Mouse (Mus musculus): Measurements from ENCODE around the gene Clcn1. TPM values are rescaled to one million over a fixed set of nuclear protein-coding genes. Genes with fewer than 3 reads are reported as not detected.

The Clcn1 gene
- 0.21 TPM in 1 of 2 replicates, not detected in the other for total RNA-seq (2021)
- long read RNA-seq, result 0 reads

- DNase-seq, result no peak
These were observed at the start of gene Clcn1 for GRCm38 (mm10) chr6:42286448-42286847. TSS of gene Clcn1 (plus strand) at chr6:42286685.

DNA sequence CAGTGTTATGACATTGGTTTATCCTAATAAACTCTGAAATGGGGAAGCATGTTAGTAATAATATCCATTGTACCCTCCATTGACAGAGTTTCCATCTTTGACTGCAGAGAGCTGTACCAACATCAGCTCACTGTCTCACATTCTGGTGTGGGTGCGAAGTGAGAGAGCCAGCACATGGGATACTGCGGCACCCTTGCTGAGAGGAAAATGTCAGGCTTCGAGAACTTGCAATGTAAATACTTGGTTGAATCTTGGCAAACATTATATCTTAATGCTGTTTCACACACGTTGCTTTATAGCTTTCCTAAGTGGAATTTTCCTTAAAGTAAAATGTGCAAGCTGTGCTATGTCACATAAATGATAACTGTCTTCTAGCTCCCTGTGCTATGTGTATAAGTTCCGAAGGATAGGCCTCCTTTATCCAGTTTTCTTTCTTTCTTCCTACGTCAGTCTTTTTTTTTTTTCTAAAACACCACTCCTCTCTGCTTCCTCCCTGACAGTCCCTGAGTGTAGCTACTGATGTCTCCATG, 49.1 kb upstream of the Clcn1 start:
- DNase-seq, result no peak

DNA sequence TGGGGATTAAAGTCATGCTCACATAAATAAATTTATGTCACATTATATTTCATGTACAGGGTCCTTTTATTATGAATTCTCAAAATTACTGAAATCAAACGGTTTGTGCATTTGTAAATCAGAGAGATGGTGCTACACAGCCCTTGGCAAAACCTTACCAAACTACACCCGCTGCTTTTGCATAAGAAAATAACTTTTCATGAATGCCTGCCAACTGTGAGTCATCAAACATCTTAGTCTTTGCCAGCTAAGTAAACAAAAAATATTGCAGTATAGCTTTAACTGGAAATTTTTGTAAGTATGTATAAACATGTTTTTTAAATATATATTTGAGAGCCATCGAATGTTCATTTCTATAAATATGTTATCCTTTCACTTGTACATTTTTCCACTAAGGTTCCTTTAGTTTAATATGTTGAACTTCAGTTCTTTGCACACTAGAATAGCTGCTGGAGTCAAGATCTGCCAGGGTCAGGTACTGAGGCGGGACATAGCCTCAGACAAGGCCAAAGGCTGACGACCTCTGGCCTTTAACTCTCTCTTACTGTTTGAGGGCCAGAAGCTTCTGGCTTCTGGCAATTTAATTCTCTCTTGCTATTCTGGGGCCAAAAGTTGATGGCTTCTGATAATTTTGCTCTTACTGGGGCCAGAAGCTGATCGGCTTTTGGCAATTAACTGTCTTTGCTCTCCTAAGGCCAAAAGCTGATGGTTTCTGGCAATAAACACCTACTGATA, 45.0 kb upstream of the Clcn1 start:
- DNase-seq, result no peak

DNA sequence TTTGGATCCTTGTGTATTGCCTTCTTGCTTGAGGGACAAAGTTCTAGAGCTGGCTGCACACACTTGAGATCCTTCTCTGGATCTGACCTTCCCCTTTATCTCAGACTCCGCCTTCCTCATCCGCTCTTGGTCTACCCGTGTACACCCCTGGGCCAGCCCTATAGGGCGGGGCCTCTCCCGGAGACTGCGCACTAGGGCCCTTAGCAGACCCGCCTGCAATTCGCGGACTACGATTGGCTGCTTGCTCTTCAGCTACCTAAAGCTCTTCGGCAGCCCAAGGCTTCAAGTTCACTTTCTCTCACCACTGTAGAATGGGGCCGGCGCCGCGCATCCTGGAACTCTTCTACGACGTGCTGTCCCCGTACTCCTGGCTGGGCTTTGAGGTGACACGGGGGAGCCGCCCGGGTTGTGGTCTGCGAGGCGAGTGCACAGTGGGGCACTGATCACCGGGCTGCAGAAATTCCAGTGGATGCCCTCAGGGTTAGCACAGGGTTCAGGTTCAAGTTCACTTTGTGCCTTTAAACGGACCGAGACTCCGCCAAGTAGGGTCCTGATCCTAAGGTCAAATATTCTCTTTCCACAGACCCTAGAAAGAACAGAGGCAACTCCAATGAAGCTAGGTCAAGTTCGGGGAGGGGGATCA, 40.7 kb upstream of the Clcn1 start, which contains the start of gene Gstk1:
Gene Gstk1 (plus strand): TSS at position 225 of the 643 bp plus-strand sequence.
- DNase-seq, result peak; percentile 83

DNA sequence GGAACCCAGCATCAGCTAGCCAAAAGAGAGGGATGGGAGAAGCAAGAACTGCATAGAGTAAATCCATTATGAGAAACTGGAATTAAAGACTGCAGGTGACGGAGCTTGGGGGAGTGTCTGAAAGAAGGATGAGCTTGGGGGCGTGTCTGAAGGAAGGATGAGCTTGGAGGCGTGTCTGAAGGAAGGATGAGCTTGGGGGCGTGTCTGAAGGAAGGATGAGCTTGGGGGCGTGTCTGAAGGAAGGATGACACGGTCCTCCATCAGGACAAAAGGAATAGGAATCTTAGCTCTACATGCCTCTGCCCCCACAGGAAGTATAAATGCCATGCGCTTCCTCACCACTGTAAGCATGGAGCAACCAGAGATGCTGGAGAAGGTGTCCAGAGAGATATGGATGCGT, 39.3 kb upstream of the Clcn1 start:
- DNase-seq, result no peak

- DNase-seq, result no peak
These were observed 38.5 kb upstream of the Clcn1 start for GRCm38 (mm10) chr6:42247981-42248380.

- DNase-seq, result no peak
These were observed 34.7 kb upstream of the Clcn1 start for GRCm38 (mm10) chr6:42251791-42252190.

DNA sequence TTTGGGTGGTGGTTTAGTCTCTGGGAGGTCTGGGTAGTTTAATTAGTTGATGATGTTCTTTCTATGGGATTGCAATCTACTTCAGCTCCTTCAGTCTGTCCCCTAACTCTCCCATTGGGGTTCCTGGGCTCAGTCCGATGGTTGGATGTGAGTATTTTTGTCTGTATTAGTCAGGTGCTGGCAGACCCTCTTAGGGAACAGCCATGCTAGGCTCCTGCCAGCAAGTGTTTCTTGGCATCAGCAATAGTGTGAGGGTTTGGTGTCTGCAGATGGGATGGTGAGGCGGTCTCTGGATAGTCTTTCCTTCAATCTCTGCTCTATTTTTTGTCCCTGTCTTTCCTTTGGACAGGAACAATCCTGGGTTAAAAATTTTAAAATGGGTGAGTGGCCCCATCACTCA, 33.4 kb upstream of the Clcn1 start:
- no peak for DNase-seq

- DNase-seq, result peak; percentile 61
These were observed 29.1 kb upstream of the Clcn1 start for GRCm38 (mm10) chr6:42257303-42257863.

DNA sequence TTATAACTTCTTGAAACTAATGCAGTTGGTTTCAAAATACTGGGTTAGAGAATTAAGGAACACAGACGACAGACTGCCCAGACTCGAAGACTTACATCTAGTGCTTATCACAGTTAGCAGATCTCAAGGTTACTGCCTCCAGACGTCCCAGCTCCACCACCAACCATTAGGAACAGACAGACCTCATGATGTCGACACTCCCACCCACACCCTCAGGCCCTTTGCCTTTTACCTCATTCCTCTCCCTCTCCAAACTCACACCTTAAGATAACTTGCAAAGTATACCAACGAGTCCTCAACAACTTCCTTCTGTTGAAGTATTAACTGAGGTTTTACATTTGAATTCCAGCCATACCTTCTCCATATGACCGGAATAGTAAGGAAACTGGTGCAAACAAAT, 26.1 kb upstream of the Clcn1 start:
- DNase-seq, result no peak

GRCm38 (mm10) chr6:42261524-42262170, 24.8 kb upstream of the Clcn1 start, which contains the start of gene Tmem139:
TSS of gene Tmem139 (plus strand) at chr6:42261970.
- DNase-seq, result no peak

GRCm38 (mm10) chr6:42264626-42265312, 21.7 kb upstream of the Clcn1 start, which contains the start of gene Casp2:
TSS of gene Casp2 (plus strand) at chr6:42264985.
- DNase-seq, result peak; percentile 99

DNA sequence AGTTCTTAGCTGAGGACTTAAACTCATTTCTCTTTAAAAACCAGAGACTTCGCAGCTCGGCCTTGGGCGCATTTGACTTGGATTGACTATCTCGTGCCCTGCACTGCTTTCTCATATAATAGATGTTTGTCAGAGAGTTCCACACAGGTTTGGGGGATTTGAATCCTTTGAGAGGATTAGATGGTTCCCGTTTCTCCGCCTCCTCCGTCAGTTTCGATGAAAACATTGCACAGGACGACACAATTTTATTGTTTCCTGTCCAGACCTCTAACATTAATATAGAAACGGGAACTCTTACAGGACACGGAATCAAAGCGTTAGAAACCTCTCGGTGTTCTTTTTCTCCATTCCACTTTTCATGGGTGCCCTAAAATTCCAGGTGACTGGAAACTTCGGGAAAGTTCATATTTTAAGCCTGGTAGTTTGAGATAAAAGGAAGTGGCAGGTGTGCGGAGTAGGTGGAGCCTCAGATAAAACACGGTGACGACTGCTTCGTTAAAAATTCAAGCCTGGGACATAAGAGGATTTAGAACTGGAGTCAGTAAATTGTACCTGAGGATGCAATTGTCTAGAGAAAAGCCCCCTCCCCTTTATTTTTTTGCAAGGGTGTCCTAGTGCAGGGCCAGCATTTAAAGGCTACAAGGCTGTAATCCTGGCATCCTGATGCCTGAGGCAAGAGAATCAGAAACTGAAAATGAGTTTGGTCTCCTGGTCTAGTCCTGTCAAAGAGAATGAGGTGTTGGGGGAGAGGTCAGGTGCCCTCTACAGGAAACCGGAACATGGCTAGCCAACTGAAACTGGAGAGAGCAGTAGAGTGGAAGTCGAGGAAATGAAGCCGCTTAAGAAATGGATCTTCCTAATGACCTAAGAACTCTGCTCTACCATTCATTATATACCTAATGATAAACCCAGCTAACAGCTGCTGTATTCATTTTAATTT, 20.8 kb upstream of the Clcn1 start:
- no peak for DNase-seq

DNA sequence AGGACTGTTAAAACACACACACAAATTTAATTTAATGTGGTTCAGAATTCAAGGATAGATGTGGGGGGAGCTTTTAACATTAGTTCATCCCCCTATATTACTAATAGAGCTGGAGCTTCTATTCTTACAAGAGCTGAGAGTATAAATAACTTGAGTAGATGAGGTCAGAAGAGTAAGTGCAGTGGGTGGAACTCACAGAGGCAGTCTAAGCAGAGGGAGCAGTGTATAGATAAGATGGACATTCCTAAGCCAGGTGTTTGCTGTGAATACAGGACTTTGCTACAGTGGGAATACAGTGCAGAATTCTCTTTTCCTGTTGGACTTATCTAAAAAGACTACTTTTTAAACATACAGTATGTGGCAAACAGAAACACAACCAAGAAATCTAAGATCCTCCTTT, 15.7 kb upstream of the Clcn1 start:
- no peak for DNase-seq

DNA sequence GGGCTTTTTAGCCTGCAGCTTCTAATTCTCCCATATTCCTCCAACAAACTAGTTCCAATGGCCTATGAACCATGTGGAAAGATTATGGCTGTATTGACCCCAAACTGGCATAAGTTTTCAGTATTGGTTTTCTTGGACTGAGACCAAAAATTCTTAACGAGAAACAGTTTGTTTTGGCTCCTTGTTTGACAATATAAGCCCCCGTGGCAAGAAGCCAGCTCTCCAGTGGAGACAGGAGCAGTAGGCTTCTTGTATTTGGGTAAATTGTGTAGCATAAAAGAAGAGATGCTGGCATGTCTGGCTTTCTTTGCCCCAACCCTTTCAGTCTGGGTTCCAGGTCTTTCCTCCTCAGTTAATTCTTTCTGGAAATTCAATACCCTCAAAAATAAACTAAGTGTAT, 10.3 kb upstream of the Clcn1 start:
- no peak for DNase-seq

- no peak for DNase-seq
These were observed 3.5 kb upstream of the Clcn1 start for GRCm38 (mm10) chr6:42282865-42283528.

DNA sequence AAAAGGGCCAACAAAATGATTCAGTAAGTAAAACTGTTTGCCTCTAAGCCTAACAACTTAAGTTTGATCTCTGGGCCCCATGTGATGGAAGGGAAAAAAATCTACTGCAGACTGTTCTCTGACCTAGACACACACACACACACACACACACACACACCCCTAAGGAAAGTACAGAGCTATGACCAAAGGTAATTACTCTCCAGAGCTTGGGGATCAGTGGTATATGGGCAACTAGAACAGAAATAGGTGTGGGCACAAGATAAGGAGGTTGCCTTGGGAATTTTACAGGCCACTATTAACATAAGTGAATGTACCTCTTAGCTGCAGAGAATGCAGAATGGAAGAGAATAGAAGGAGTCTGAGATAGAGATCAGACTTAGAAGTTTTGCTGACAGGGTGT, 1.1 kb downstream of the Clcn1 start:
- no peak for DNase-seq

- no peak for DNase-seq
These were observed 6.8 kb downstream of the Clcn1 start for GRCm38 (mm10) chr6:42293327-42293726.

DNA sequence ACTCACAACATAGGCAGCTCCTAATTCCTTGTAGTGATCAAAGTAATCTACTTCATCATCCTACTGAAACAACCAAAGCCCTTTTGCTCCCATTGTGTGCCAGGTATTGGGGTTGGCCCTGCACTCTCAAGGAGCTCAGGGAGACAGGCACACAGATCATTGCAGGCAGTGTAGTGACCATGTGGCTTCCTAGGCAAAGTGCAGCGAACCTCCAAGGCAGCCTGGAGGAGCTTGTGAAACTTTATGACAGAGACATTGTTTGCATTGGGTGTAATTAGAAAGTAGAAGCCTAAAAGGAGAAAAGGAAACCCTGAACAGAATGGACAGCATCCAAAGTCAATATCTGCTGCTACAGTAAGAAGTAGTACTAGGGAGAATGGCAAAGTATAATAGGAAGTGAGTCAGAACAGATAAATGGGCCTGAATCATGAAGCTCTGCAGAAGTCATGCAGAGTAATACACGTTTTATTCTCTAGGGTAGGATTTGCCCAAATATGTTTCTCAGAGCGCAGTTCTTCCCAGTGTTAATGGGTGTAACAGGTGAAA, 9.1 kb downstream of the Clcn1 start:
- no peak for DNase-seq

- no peak for DNase-seq
These were observed 12.9 kb downstream of the Clcn1 start for GRCm38 (mm10) chr6:42299362-42299761.
